Mouse (Mus musculus) heart, embryonic 10.5 days (tissue): ENCODE data around the gene Gjb6. TPM values are rescaled to one million over a fixed set of nuclear protein-coding genes. Genes with fewer than 3 reads are reported as not detected.
A peak's percentile ranks its signal among the peaks of the same experiment; 100 is the strongest.

Experiments used
- DNase-seq: peaks from one replicate; pipeline ENCODE4 v3.0.0-alpha.2; 2017; ENCODE audit warnings: low spot score
- H3K27ac ChIP-seq: fragments of 300-500 bp; sonication (generic); 2 replicates; pipeline ENCODE4 v1.5.1; 2016; ENCODE audit warnings: mild to moderate bottlenecking
- H3K27me3 ChIP-seq: fragments of 300-500 bp; sonication (generic); 2 replicates; pipeline ENCODE4 v1.6.1; 2016; ENCODE audit warnings: mild to moderate bottlenecking; ENCODE audit not compliant: poor library complexity, insufficient read depth, severe bottlenecking
- H3K36me3 ChIP-seq: fragments of 300-500 bp; sonication (generic); 2 replicates; pipeline ENCODE4 v1.6.1; 2016; ENCODE audit warnings: mild to moderate bottlenecking, moderate library complexity
- H3K4me1 ChIP-seq: fragments of 300-500 bp; sonication (generic); 2 replicates; pipeline ENCODE4 v1.6.1; 2016; ENCODE audit warnings: mild to moderate bottlenecking
- H3K4me3 ChIP-seq: fragments of 300-500 bp; sonication (generic); 2 replicates; pipeline ENCODE4 v1.5.1; 2016; ENCODE audit warnings: mild to moderate bottlenecking, moderate library complexity
- H3K9me3 ChIP-seq: fragments of 300-500 bp; sonication (generic); 2 replicates; pipeline ENCODE4 v1.6.1; 2016; ENCODE audit warnings: mild to moderate bottlenecking, moderate library complexity
- WGBS: fragments of 180-500 bp; shearing (Covaris S2); methylation state at CpG from one replicate; pipeline ENCODE4 v1.1.7; 2016; 5-methylcytosine and 5-hydroxymethylcytosine counted together
- polyA plus RNA-seq: library from polyadenylated mRNA; unstranded; fragments of >200 nt; fragmentation: Nextera tagmentation; extraction: Ambion mirVana; gene quantifications from 2 replicates; pipeline ENCODE4 v1.2.1, GENCODE M21; 2016

Gene Gjb6
- 0.15 and 0.89 TPM in 2 replicates for polyA plus RNA-seq

DNA sequence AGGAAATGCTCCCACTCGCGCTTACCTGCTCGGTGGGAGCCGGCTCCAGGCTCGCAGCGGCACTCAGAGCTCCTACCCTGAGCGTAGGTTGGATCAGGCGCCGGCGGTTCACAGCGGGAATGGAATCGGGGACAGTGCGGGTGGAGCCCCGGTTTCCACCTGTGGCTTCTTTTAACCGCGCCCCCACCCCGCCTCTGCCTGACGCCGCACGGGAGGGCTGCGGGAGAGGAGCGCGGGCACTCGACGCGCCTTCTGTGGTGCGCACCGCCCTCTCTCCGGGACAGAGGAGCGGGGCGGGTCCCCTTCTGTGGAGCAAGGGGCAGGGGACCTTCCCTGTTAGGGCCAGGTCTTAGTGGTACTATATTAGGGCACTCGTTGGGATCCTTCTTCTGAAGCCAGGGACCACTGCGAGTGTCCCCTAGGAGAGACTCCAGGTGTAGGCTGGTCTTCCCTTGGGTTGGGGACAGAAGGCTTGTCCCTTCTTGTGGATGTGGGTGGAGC is at the start of gene Gjb6:
Gjb6 (minus strand) TSS at position 451 of the 501 bp plus-strand sequence.
- peaks cover 90% of the 10 kb centered on the region for H3K27me3 ChIP-seq
- DNase-seq = no peak
- H3K9me3 ChIP-seq = no peaks in the 10 kb centered on the region
- no peaks in the 10 kb centered on the region for H3K36me3 ChIP-seq
- no peak within 1 kb of the TSS for H3K27ac ChIP-seq
- H3K4me3 ChIP-seq = peak within 1 kb of the TSS; percentile 54
- H3K4me1 ChIP-seq = peaks cover 11% of the 10 kb centered on the region
- WGBS = 3% methylated on average over 33 of the region's 33 CpGs

DNA sequence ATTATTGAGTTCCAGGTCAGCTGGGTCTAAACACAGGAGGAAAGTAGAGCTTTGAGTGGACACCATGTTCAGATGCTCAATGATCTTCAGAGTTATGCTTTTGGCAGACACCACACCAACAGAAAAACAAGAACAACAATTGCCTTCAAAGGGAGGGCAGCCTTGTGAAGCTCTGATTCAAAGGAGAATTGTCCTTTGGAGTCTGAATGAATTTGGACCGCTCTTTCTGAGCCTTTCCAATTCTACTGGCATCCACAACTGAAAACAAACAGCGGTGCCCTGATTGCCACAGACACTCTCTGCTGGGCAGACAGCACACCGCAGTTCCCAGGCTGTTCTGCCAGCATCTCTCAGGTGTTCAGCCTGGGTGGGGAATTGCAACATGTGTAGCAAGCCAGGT is 32.1 kb upstream of the Gjb6 start:
- Histone ChIP-seq H3K9me3 (no peaks in the 10 kb centered on the region), H3K4me3 (no peak overlapping the region), H3K36me3 (no peaks in the 10 kb centered on the region), H3K27me3 (no peaks in the 10 kb centered on the region), H3K27ac (no peak overlapping the region), H3K4me1 (peaks cover 7% of the 10 kb centered on the region; the same call in 1 of the 2 replicates)
- no peak for DNase-seq
- 85% methylated on average over 3 of the region's 3 CpGs for WGBS

DNA sequence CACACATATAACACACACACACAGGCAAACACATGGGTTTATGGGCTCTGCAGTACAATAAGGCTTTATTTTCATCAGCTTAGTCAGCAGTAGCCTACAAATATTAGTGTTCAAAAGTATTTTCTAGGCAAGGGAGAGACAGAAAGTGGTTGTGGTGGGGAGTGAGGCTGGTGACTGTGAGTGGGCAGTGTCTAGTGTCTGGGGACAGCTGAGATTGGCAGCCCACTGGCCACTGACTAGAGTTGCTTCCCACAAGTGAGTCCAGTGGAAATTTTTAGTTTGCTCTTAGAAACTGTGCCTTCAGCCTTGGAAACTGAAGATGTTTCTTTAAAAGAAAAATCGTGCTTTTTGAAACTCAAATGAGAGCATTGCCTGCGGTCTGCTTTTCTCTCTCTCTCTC is 28.4 kb upstream of the Gjb6 start:
- Histone ChIP-seq H3K4me1 (peaks cover 7% of the 10 kb centered on the region; the same call in 1 of the 2 replicates), H3K27ac (no peak overlapping the region), H3K36me3 (no peaks in the 10 kb centered on the region), H3K4me3 (no peak overlapping the region), H3K9me3 (no peaks in the 10 kb centered on the region), H3K27me3 (no peaks in the 10 kb centered on the region)
- 55% methylated on average over 2 of the region's 2 CpGs for WGBS
- no peak for DNase-seq

DNA sequence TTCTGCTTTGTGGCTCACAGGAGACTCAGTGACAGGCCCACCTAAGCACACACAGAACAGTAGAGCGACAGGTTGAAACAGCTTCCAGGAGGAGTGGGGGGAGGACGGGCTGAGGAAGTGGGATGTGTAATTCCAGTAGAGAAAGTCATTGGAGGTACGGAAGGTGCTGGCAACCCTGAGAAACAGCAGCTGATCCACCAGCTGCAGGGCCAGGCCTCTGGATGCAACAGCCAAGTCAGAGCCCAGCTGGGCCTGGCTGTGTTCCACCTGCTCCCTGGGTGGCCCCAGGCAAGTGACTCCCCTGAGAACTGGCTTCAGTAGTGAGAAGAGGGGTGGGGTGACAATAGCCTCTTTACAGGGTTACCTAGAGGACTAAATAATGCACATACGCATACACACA is 27.8 kb upstream of the Gjb6 start:
- H3K36me3 ChIP-seq = no peaks in the 10 kb centered on the region
- H3K4me3 ChIP-seq = no peak overlapping the region
- H3K9me3 ChIP-seq = no peaks in the 10 kb centered on the region
- no peak overlapping the region for H3K27ac ChIP-seq
- no peaks in the 10 kb centered on the region for H3K27me3 ChIP-seq
- peaks cover 7% of the 10 kb centered on the region; the same call in 1 of the 2 replicates for H3K4me1 ChIP-seq
- DNase-seq = peak; percentile 74
- WGBS = 66% methylated on average over 4 of the region's 4 CpGs

DNA sequence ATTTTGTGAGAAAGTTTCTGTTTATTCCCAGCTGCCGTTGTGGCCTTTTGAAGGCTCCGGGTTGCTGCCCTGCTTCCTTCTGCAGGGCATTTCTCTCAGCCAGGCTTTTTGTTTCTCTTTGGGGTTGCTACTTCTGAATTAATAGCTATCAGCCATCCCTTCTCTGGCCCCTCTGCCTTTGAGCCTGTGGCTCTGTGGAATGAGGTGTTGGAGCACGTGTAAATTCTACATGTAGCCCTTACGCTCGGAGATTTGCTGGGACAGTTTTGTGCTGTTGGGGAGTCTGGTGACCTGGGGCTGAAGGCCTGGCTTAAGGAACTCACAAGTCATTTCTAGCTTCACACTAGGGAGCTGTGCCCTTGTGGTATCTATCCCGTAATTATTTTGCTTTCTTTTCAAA is 21.5 kb upstream of the Gjb6 start:
- Histone ChIP-seq H3K27ac (no peak overlapping the region), H3K4me1 (no peaks in the 10 kb centered on the region), H3K4me3 (no peak overlapping the region), H3K27me3 (peaks cover 23% of the 10 kb centered on the region), H3K36me3 (no peaks in the 10 kb centered on the region), H3K9me3 (no peaks in the 10 kb centered on the region)
- no peak for DNase-seq
- 39% methylated on average over 6 of the region's 6 CpGs for WGBS

DNA sequence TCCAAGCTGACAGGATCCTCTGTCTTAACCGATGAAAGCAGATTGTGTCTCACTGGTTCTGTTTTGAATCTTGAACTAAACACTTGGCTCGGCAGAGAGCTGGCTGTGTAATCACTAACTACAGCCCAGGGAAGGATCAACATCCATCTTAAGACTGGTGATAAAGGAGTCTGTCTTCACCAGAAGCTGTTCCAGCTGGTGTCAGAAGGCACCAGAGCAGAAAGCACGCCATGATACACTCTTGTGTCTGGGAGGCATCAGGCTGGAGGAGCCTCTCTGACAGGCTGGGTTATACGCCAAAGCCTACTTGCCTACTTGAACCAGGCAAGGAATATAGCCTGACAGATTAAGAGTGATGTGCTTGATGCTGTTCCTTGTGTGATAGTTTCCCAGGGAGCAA is 12.3 kb upstream of the Gjb6 start:
- DNase-seq = peak; percentile 76
- no peak overlapping the region for H3K4me3 ChIP-seq
- WGBS = 16% methylated on average over 4 of the region's 4 CpGs

DNA sequence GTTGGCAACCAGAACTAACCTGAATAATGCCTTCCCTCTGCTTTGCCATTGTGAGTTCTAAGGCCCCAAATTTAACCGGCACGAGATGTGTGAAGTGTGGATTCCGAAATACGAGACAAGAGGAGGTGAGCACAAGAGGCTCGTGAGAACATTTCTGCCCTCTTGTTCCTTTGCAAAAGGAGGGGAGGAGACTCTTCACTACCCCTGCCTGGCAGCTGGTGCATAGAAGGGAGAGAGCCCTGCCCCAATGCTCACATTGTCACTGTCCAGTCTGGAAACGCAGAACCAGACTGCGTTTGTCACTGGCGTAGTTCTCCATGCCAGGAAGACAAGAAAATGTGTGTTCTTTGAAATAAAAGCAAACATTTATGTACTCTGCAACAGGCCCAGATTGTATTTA is 1.9 kb upstream of the Gjb6 start:
- Histone ChIP-seq H3K27me3 (peaks cover 98% of the 10 kb centered on the region), H3K27ac (no peak overlapping the region), H3K4me1 (peaks cover 11% of the 10 kb centered on the region), H3K9me3 (no peaks in the 10 kb centered on the region), H3K36me3 (no peaks in the 10 kb centered on the region), H3K4me3 (no peak overlapping the region)
- 69% methylated on average over 8 of the region's 8 CpGs for WGBS
- no peak for DNase-seq

More for the DNA sequence above, 12.3 kb upstream of the Gjb6 start:
- Histone ChIP-seq H3K4me1 (peaks cover 13% of the 10 kb centered on the region), H3K36me3 (no peaks in the 10 kb centered on the region), H3K9me3 (no peaks in the 10 kb centered on the region), H3K27ac (no peak overlapping the region), H3K27me3 (peaks cover 60% of the 10 kb centered on the region)

DNA sequence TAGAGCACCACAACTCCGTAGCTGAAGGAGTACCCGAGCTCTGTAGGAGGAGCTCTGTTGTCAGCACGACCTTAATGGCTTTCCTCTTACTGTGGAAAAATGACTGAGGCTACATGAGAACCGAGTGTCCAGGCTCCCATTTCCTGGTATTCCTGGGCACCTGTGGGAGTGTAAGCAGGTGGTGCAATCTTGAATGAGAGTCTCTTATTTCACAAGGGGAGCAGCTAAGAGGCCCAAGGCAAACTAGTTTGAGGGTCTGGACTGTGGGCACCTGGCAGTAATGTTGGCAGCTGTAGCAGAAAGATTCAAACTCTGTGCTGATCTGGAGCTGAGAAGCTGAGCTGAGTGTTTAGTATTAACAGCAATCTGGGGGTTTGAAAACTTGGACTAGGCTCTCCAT is 6.0 kb downstream of the Gjb6 start:
- Histone ChIP-seq H3K4me3 (no peak overlapping the region), H3K4me1 (no peaks in the 10 kb centered on the region), H3K36me3 (no peaks in the 10 kb centered on the region), H3K27me3 (peaks cover 42% of the 10 kb centered on the region), H3K27ac (no peak overlapping the region), H3K9me3 (no peaks in the 10 kb centered on the region)
- DNase-seq = no peak
- 71% methylated on average over 4 of the region's 4 CpGs for WGBS

DNA sequence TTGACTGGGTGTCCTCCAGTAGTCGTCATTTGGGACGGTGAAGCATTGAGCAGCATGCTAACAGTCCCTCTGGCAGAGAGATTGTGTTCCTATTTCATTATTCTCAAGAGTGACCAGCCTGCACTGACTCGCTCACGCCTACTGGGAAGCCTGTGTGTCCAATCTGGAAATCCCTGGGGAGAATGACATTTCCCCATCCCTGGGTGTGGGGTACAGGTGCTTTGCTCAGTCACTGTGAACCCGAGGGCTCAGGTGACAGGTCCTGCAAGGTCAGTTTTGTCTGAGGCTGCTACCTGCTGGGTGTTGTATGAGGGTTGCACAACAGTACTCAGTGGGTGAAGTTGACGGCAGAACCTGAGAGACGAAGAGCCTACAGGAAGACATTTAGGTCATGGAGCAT is 11.1 kb downstream of the Gjb6 start:
- Histone ChIP-seq H3K4me3 (no peak overlapping the region), H3K9me3 (no peaks in the 10 kb centered on the region), H3K36me3 (no peaks in the 10 kb centered on the region), H3K4me1 (no peaks in the 10 kb centered on the region), H3K27ac (no peak overlapping the region), H3K27me3 (peaks cover 33% of the 10 kb centered on the region)
- DNase-seq = no peak
- 84% methylated on average over 7 of the region's 7 CpGs for WGBS

DNA sequence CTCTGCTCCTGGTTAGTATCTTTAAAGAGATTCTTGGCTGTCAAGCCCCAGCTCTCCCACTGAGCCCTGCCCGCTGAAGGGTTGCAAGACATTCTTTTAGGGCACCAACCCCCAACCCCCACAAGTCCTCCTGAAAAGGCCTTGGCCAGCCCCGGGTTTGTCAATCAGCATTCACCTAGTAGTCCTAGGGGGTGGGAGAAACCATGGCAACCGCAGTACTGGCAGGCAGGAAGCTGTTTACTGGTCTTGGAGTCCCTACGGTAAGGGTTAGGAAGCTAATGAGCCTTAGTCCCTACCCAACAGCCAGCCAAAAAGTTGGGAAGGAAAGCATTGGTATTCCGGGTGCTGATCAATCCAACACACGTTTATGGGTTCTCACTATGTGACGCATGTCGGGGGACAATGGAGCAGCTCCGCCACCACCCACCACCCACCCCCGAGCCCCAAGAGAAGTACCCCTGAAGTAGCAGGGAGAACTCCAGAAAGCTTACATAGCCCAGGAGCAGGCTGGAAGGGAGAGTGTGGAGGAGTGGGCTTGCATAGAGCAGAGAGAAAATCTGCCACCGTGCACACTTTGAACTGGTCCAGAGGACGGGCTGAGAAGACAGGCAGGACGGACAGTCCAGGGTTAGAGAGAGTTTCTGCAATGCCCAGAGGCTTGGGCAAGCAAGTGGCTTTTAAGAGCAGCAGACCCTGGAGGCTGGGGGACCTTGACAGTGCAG is 17.4 kb downstream of the Gjb6 start, which contains the start of gene Gm4491:
Gm4491 (minus strand) TSS at position 61 of the 722 bp plus-strand sequence.
- H3K4me1 ChIP-seq = peaks cover 6% of the 10 kb centered on the region; the same call in 1 of the 2 replicates
- DNase-seq = no peak
- H3K27me3 ChIP-seq = peaks cover 58% of the 10 kb centered on the region
- H3K27ac ChIP-seq = no peak within 1 kb of the TSS
- 23% methylated on average over 13 of the region's 13 CpGs for WGBS
- no peak within 1 kb of the TSS for H3K4me3 ChIP-seq
- no peaks in the 10 kb centered on the region for H3K36me3 ChIP-seq
- H3K9me3 ChIP-seq = no peaks in the 10 kb centered on the region

DNA sequence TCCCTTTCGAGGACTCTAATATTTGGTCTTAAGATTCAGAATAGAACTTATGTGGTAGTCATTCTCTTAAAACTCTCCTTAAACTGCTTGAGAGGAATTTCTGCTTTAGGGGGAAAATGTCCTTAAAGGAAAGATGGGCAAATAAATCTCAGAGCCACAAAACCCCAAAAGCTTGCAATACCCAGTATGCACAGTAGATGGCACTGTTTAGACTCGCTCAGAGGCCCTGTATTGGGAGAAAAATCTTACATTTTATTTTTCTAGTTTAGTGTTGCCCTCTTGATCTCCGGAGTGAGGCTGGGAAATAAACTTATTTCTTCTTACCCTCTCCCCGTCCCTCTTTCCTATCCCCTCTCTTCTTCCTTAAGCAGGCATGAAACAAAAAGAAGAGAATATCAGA is 24.2 kb downstream of the Gjb6 start:
- no peak for DNase-seq
- Histone ChIP-seq H3K4me1 (peaks cover 9% of the 10 kb centered on the region), H3K27ac (no peak overlapping the region), H3K27me3 (peaks cover 68% of the 10 kb centered on the region), H3K36me3 (no peaks in the 10 kb centered on the region), H3K4me3 (no peak overlapping the region), H3K9me3 (no peaks in the 10 kb centered on the region)
- WGBS = 11% methylated on average over 4 of the region's 4 CpGs

DNA sequence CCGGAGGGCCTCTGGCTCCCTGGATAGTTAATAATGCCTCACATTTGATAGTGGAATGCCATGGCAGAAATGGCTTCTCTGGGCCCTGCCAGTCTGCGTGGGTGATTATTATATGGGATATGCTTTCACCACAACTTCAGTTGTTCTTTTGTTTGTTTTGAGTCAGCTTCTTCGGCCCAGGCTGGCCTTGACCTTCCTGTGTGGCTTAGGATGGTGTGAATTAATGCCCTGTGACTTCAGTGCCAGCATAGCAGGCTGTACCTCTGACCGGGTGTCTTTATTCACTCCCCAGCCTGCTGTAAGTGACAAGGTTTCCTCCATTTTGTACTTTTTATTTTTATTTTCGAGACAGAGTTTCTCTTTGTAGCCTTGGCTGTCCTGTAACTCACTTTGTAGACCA is 25.5 kb downstream of the Gjb6 start:
- DNase-seq = no peak
- WGBS = 75% methylated on average over 5 of the region's 5 CpGs
- H3K27me3 ChIP-seq = peaks cover 71% of the 10 kb centered on the region
- peaks cover 14% of the 10 kb centered on the region for H3K4me1 ChIP-seq
- no peak overlapping the region for H3K4me3 ChIP-seq
- no peaks in the 10 kb centered on the region for H3K9me3 ChIP-seq
- H3K27ac ChIP-seq = no peak overlapping the region
- H3K36me3 ChIP-seq = no peaks in the 10 kb centered on the region

DNA sequence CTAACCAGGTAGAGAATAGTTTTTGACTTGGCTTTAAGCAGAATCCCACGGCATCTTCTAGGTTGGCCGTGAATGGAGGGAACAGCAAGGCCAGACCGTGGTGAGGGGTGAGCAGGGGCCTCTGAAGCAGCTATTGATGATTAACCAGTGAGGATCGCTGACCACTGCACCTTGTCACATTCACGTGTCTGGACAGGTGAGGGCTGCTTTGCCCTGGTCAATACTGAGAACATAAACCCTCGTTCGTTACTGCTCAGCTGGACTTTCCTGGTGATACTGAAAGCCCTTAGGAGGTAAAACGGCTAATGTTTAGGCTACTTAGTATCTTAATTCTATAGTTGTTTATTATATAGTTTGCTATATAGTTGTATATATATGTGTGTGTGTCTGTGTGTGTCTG is 26.3 kb downstream of the Gjb6 start:
- 75% methylated on average over 8 of the region's 8 CpGs for WGBS
- Histone ChIP-seq H3K4me1 (peaks cover 14% of the 10 kb centered on the region), H3K9me3 (no peaks in the 10 kb centered on the region), H3K27me3 (peaks cover 78% of the 10 kb centered on the region), H3K36me3 (no peaks in the 10 kb centered on the region), H3K27ac (no peak overlapping the region), H3K4me3 (no peak overlapping the region)
- DNase-seq = no peak
